ENCODE assay signal across 31 mouse cellular contexts in genomic region chr16:55582029-55582428, GRCm38 (mm10).
DNase-seq lines count a peak whose midpoint lies in the region; ATAC-seq lines count a peak whose summit lies in the region.
"Had no signal": no experiment of that assay in that cellular context is flagged by ENCODE, and none has a peak within 500 bp of the region (broad histone marks: within the 10 kb centered on the region; RNA-seq: fewer than 3 reads in every experiment).

No protein-coding gene starts in this region.

- ATAC-seq in kidney, embryonic 14.5 days (ENCODE audit: low FRiP score, low TSS enrichment) = no peak
- peak; percentile 54; the same call in 1 of the 2 replicates for ATAC-seq in kidney, embryonic 16.5 days (ENCODE audit: low FRiP score, low TSS enrichment)
- ATAC-seq: forebrain, embryonic 15.5 days had no signal

- H3K27me3 ChIP-seq in kidney, embryonic 14.5 days (ENCODE audit: control insufficient read depth, insufficient read depth, low read length) = no peaks in the 10 kb centered on the region
- H3K27me3 ChIP-seq in kidney, embryonic 16.5 days (ENCODE audit: insufficient read depth, low read length) = no peaks in the 10 kb centered on the region
- no peaks in the 10 kb centered on the region for H3K27me3 ChIP-seq in hindbrain, embryonic 10.5 days (ENCODE audit: insufficient read depth, poor library complexity, severe bottlenecking)
- H3K27me3 ChIP-seq: CH12.LX; embryonic facial prominence, embryonic 13.5 days; forebrain, embryonic 12.5 days; forebrain, embryonic 15.5 days; heart, embryonic 13.5 days; hindbrain, embryonic 12.5 days; hindbrain, embryonic 15.5 days had no signal

- H3K4me3 ChIP-seq in kidney, embryonic 14.5 days (ENCODE audit: low read length) = no peak overlapping the region
- no peak overlapping the region for H3K4me3 ChIP-seq in kidney, embryonic 16.5 days (ENCODE audit: low read length)
- no peak overlapping the region for H3K4me3 ChIP-seq in hindbrain, embryonic 10.5 days
- H3K4me3 ChIP-seq: embryonic facial prominence, embryonic 10.5 days; embryonic facial prominence, embryonic 13.5 days; erythroblast, embryonic 14.5 days; forebrain, embryonic 12.5 days; forebrain, embryonic 15.5 days; heart, adult 2 months; heart, embryonic 10.5 days; heart, embryonic 13.5 days; hindbrain, embryonic 12.5 days; hindbrain, embryonic 15.5 days had no signal

- no peaks in the 10 kb centered on the region for H3K4me1 ChIP-seq in kidney, embryonic 14.5 days (ENCODE audit: control insufficient read depth, insufficient read depth, low read length)
- H3K4me1 ChIP-seq in kidney, embryonic 16.5 days (ENCODE audit: insufficient read depth, low read length) = no peaks in the 10 kb centered on the region
- no peaks in the 10 kb centered on the region for H3K4me1 ChIP-seq in hindbrain, embryonic 10.5 days (replicated peaks)
- H3K4me1 ChIP-seq: embryonic facial prominence, embryonic 10.5 days; embryonic facial prominence, embryonic 13.5 days; forebrain, embryonic 12.5 days; forebrain, embryonic 15.5 days; hindbrain, embryonic 12.5 days; hindbrain, embryonic 15.5 days had no signal

- no peaks in the 10 kb centered on the region for H3K36me3 ChIP-seq in kidney, embryonic 14.5 days (ENCODE audit: control insufficient read depth, insufficient read depth, low read length)
- H3K36me3 ChIP-seq in kidney, embryonic 16.5 days (ENCODE audit: insufficient read depth, low read length) = no peaks in the 10 kb centered on the region
- H3K36me3 ChIP-seq in hindbrain, embryonic 10.5 days = no peaks in the 10 kb centered on the region
- H3K36me3 ChIP-seq: embryonic facial prominence, embryonic 10.5 days; embryonic facial prominence, embryonic 13.5 days; forebrain, embryonic 12.5 days; forebrain, embryonic 15.5 days; G1E; heart, embryonic 10.5 days; heart, embryonic 13.5 days; hindbrain, embryonic 12.5 days; hindbrain, embryonic 15.5 days had no signal

- no peaks in the 10 kb centered on the region for H3K9me3 ChIP-seq in kidney, embryonic 14.5 days (ENCODE audit: control insufficient read depth, low read length)
- H3K9me3 ChIP-seq in kidney, embryonic 16.5 days (ENCODE audit: low read length) = no peaks in the 10 kb centered on the region
- no peaks in the 10 kb centered on the region for H3K9me3 ChIP-seq in hindbrain, embryonic 10.5 days
- H3K9me3 ChIP-seq: embryonic facial prominence, embryonic 10.5 days; embryonic facial prominence, embryonic 13.5 days; forebrain, embryonic 12.5 days; forebrain, embryonic 15.5 days; G1E; heart, embryonic 10.5 days; heart, embryonic 13.5 days; hindbrain, embryonic 12.5 days; hindbrain, embryonic 15.5 days had no signal

- H3K27ac ChIP-seq in kidney, embryonic 14.5 days (ENCODE audit: low read depth, low read length) = no peak overlapping the region
- H3K27ac ChIP-seq in kidney, embryonic 16.5 days (ENCODE audit: low read length) = no peak overlapping the region
- no peak overlapping the region for H3K27ac ChIP-seq in hindbrain, embryonic 10.5 days
- H3K27ac ChIP-seq: embryonic facial prominence, embryonic 10.5 days; embryonic facial prominence, embryonic 13.5 days; forebrain, embryonic 12.5 days; forebrain, embryonic 15.5 days; heart, adult 2 months; heart, embryonic 10.5 days; heart, embryonic 13.5 days; hindbrain, embryonic 12.5 days; hindbrain, embryonic 15.5 days had no signal

- WGBS in kidney, embryonic 14.5 days = 84% methylated on average over 7 of the region's 7 CpGs
- WGBS in kidney, embryonic 16.5 days = 76% methylated on average over 7 of the region's 7 CpGs
- WGBS in hindbrain, embryonic 10.5 days = 94% methylated on average over 7 of the region's 7 CpGs

- DNase-seq in kidney, adult 18-20 months = peak; percentile 36
- peak; percentile 40 to 69 for DNase-seq in kidney, postnatal 25 days
- DNase-seq in hindbrain, embryonic 10.5 days (ENCODE audit: low spot score) = no peak
- no peak for DNase-seq in spleen, postnatal 10 days (ENCODE audit: low spot score in 2 of 2)
- no peak for DNase-seq in thymus, postnatal 0 days (ENCODE audit: low spot score)
- DNase-seq: adrenal gland, adult 2 months; adrenal gland, postnatal 14 days; B cell, adult 2 months; cerebellum, adult 11 months; cerebellum, adult 2 months; cerebellum, adult 9-11 months; cerebellum, postnatal 25 days; embryo, embryonic 11 days; gastrocnemius, postnatal 10 days; gastrocnemius, postnatal 36 days; heart, adult 2 months; heart, postnatal 14 days; heart, postnatal 4 days had no signal

- no peak overlapping the region for H3K9ac ChIP-seq in kidney, embryonic 14.5 days (ENCODE audit: low read depth, low read length)
- H3K9ac ChIP-seq in kidney, embryonic 16.5 days (replicated peaks; ENCODE audit: low read length) = no peak overlapping the region
- H3K9ac ChIP-seq: embryonic facial prominence, embryonic 13.5 days; forebrain, embryonic 12.5 days; forebrain, embryonic 15.5 days; heart, embryonic 13.5 days; hindbrain, embryonic 12.5 days; hindbrain, embryonic 15.5 days had no signal

- no peak overlapping the region for H3K4me2 ChIP-seq in kidney, embryonic 14.5 days (replicated peaks; ENCODE audit: low read depth, low read length)
- H3K4me2 ChIP-seq in kidney, embryonic 16.5 days (replicated peaks; ENCODE audit: low read depth, low read length) = no peak overlapping the region
- H3K4me2 ChIP-seq: embryonic facial prominence, embryonic 13.5 days; forebrain, embryonic 12.5 days; forebrain, embryonic 15.5 days; heart, embryonic 13.5 days; hindbrain, embryonic 12.5 days; hindbrain, embryonic 15.5 days had no signal

Comparison
In these comparisons a context has a peak if more than half of its experiments do, and no peak if none do; other contexts are left out.
1. DNase-seq: peak in kidney, adult 18-20 months (single experiment) and kidney, postnatal 25 days (2 of 2); none in hindbrain, embryonic 10.5 days (single experiment), spleen, postnatal 10 days (0 of 2) and thymus, postnatal 0 days (single experiment).